Mouse (Mus musculus) heart, postnatal 0 days (tissue): ENCODE data around the gene Trpc3. TPM values are rescaled to one million over a fixed set of nuclear protein-coding genes. Genes with fewer than 3 reads are reported as not detected.
A peak's percentile ranks its signal among the peaks of the same experiment; 100 is the strongest.
"Not testable (repeated sequence)": the region's sequence is repeated elsewhere in the genome, so short reads cannot be mapped to it uniquely, and the experiment has no call there.

Experiments
- ATAC-seq: fragments of 200-750 bp; cut with Nextera tagmentation; 2 replicates; pipeline ENCODE4 v1.8.0; 2017; ENCODE audit warnings: low read depth, moderate number of reproducible peaks, moderate library complexity; ENCODE audit not compliant: insufficient read depth
- DNase-seq: peaks from one replicate; pipeline ENCODE4 v3.0.0-alpha.2; 2016; ENCODE audit warnings: low spot score
- H3K27ac ChIP-seq: fragments of 300-500 bp; sonication (generic); 2 replicates; pipeline ENCODE4 v1.5.1; 2014; ENCODE audit warnings: low read depth, mild to moderate bottlenecking
- H3K27me3 ChIP-seq: fragments of 300-500 bp; sonication (generic); 2 replicates; pipeline ENCODE4 v1.6.1; 2014; ENCODE audit warnings: low read length, mixed read lengths; ENCODE audit not compliant: control insufficient read depth, insufficient read depth
- H3K36me3 ChIP-seq: fragments of 300-500 bp; sonication (generic); replicated peaks from 2 replicates; pipeline ENCODE4 v1.6.1; 2014; ENCODE audit warnings: low read length, mixed read lengths; ENCODE audit not compliant: control insufficient read depth, insufficient read depth
- H3K4me1 ChIP-seq: fragments of 300-500 bp; sonication (generic); 2 replicates; pipeline ENCODE4 v1.6.1; 2014; ENCODE audit warnings: antibody characterized with exemption; ENCODE audit not compliant: control insufficient read depth, insufficient read depth
- H3K4me2 ChIP-seq: fragments of 300-500 bp; sonication (generic); 2 replicates; pipeline ENCODE4 v1.6.1; 2014; ENCODE audit warnings: low read depth, mild to moderate bottlenecking, low read length, moderate library complexity
- H3K4me3 ChIP-seq: fragments of 300-500 bp; sonication (generic); 2 replicates; pipeline ENCODE4 v1.5.1; 2014; ENCODE audit warnings: low read depth, low read length
- H3K9ac ChIP-seq: fragments of 300-500 bp; sonication (generic); replicated peaks from 2 replicates; pipeline ENCODE4 v1.6.1; 2014; ENCODE audit warnings: low read depth, low read length, mixed read lengths
- H3K9me3 ChIP-seq: fragments of 300-500 bp; sonication (generic); replicated peaks from 2 replicates; pipeline ENCODE4 v1.6.1; 2016; ENCODE audit warnings: low read length; ENCODE audit not compliant: control insufficient read depth
- CTCF ChIP-seq: IDR thresholded peaks from 2 replicates; pipeline ENCODE4 v1.5.1; 2016; ENCODE audit warnings: antibody characterized with exemption, control low read depth, low read depth
- EP300 ChIP-seq: IDR thresholded peaks from 2 replicates; pipeline ENCODE4 v1.6.1; 2016; ENCODE audit warnings: antibody characterized with exemption, low read depth
- WGBS: fragments of 180-500 bp; shearing (Covaris S2); extraction: QIAGEN DNeasy Blood & Tissue Kit; methylation state at CpG from one replicate; pipeline ENCODE4 v1.1.7; 2014; 5-methylcytosine and 5-hydroxymethylcytosine counted together
- polyA plus RNA-seq: library from polyadenylated mRNA; unstranded; fragments of >200 nt; fragmentation: Nextera tagmentation; extraction: Ambion mirVana; gene quantifications from 2 replicates; pipeline ENCODE4 v1.2.1, GENCODE M21; 2015
- total RNA-seq: library from RNA; depleted of rRNA; stranded (reverse); fragments of >200 nt; gene quantifications from 2 replicates; pipeline ENCODE4 v1.2.3, GENCODE M21; 2014; ENCODE audit warnings: low replicate concordance

Gene Trpc3
- total and polyA plus RNA-seq, 2 experiments from 2014 or later, result 2.8 to 6.3 TPM

GRCm38 (mm10) chr3:36709521-36709920 is 19.6 kb upstream of the Trpc3 start:
- H3K9me3 ChIP-seq, result no peaks in the 10 kb centered on the region
- H3K4me3 ChIP-seq, result no peak overlapping the region
- 81% methylated on average over 3 of the region's 3 CpGs for WGBS
- no peak overlapping the region for H3K9ac ChIP-seq
- TF ChIP-seq EP300, result no peak
- TF ChIP-seq CTCF, result no peak
- DNase-seq (no peak), ATAC-seq (no peak)
- H3K4me2 ChIP-seq, result no peak overlapping the region
- no peak overlapping the region for H3K27ac ChIP-seq
- H3K36me3 ChIP-seq, result no peaks in the 10 kb centered on the region
- no peaks in the 10 kb centered on the region for H3K4me1 ChIP-seq
- no peaks in the 10 kb centered on the region for H3K27me3 ChIP-seq

GRCm38 (mm10) chr3:36690292-36690650 is 304 bp upstream of the Trpc3 start:
- DNase-seq, result no peak
- Histone ChIP-seq H3K27me3 (no peaks in the 10 kb centered on the region), H3K36me3 (no peaks in the 10 kb centered on the region), H3K9me3 (no peaks in the 10 kb centered on the region), H3K4me1 (no peaks in the 10 kb centered on the region), H3K27ac (no peak overlapping the region), H3K4me3 (peak overlapping the region; percentile 60), H3K9ac (peak overlapping the region; percentile 57; the same call in 1 of the 2 replicates), H3K4me2 (peak overlapping the region; percentile 74)
- no peak for ATAC-seq
- no peak for TF ChIP-seq CTCF
- TF ChIP-seq EP300, result no peak
- 14% methylated on average over 7 of the region's 7 CpGs for WGBS

GRCm38 (mm10) chr3:36688874-36689273 is 1.1 kb downstream of the Trpc3 start:
- ATAC-seq (peak; percentile 59), DNase-seq (peak; percentile 63)
- Histone ChIP-seq H3K36me3 (no peaks in the 10 kb centered on the region), H3K27me3 (no peaks in the 10 kb centered on the region), H3K9ac (no peak overlapping the region), H3K4me2 (peak overlapping the region; percentile 74), H3K27ac (no peak overlapping the region), H3K4me1 (no peaks in the 10 kb centered on the region), H3K4me3 (peak overlapping the region; percentile 60), H3K9me3 (no peaks in the 10 kb centered on the region)
- TF ChIP-seq CTCF, result peak; percentile 78
- no peak for TF ChIP-seq EP300
- 6% methylated on average over 21 of the region's 21 CpGs for WGBS

GRCm38 (mm10) chr3:36675822-36676221 is 14.1 kb downstream of the Trpc3 start:
- Histone ChIP-seq H3K4me3 (no peak overlapping the region), H3K36me3 (no peaks in the 10 kb centered on the region), H3K9me3 (no peaks in the 10 kb centered on the region; the same call in 1 of the 2 replicates), H3K9ac (no peak overlapping the region), H3K4me1 (no peaks in the 10 kb centered on the region), H3K4me2 (no peak overlapping the region), H3K27ac (no peak overlapping the region), H3K27me3 (no peaks in the 10 kb centered on the region)
- no peak for ATAC-seq
- no peak for DNase-seq
- 83% methylated on average over 1 of the region's 1 CpGs for WGBS
- TF ChIP-seq CTCF (no peak), EP300 (no peak)

GRCm38 (mm10) chr3:36667814-36668213 is 22.2 kb downstream of the Trpc3 start:
- H3K27ac ChIP-seq, result no peak overlapping the region
- 87% methylated on average over 6 of the region's 6 CpGs for WGBS
- ATAC-seq, result no peak
- H3K9me3 ChIP-seq, result no peaks in the 10 kb centered on the region
- H3K4me3 ChIP-seq, result no peak overlapping the region
- TF ChIP-seq EP300, result no peak
- no peak overlapping the region for H3K9ac ChIP-seq
- H3K4me2 ChIP-seq, result no peak overlapping the region
- H3K27me3 ChIP-seq, result no peaks in the 10 kb centered on the region
- no peaks in the 10 kb centered on the region for H3K36me3 ChIP-seq
- no peaks in the 10 kb centered on the region for H3K4me1 ChIP-seq
- no peak for DNase-seq

- not testable (repeated sequence) for DNase-seq, ATAC-seq, H3K4me3 ChIP-seq, H3K27ac ChIP-seq, H3K4me2 ChIP-seq, H3K4me1 ChIP-seq, H3K9ac ChIP-seq, H3K36me3 ChIP-seq, H3K27me3 ChIP-seq, H3K9me3 ChIP-seq
Observed at GRCm38 (mm10) chr3:36645245-36645559, 44.8 kb downstream of the Trpc3 start.
